Mouse (Mus musculus) brain, embryonic 14.5 days (tissue): ENCODE results near the gene Aldh6a1. TPM values are rescaled to one million over a fixed set of nuclear protein-coding genes. Genes with fewer than 3 reads are reported as not detected.

Source experiments
- DNase-seq: peaks from one replicate; pipeline ENCODE4 v3.0.0-alpha.2; 2011; ENCODE audit warnings: low read depth
- CTCF ChIP-seq: fragments of 200-500 bp; IDR thresholded peaks from 2 replicates; pipeline ENCODE4 v1.5.1; 2012; ENCODE audit warnings: inconsistent platforms, mild to moderate bottlenecking, moderate library complexity, borderline replicate concordance; ENCODE audit not compliant: insufficient read depth, insufficient read length; ENCODE audit errors: extremely low read depth
- POLR2A ChIP-seq: fragments of 200-500 bp; IDR thresholded peaks from 2 replicates; pipeline ENCODE4 v1.6.1; 2012; ENCODE audit warnings: mild to moderate bottlenecking, inconsistent platforms, borderline replicate concordance; ENCODE audit not compliant: poor library complexity, insufficient read depth, insufficient read length, severe bottlenecking; ENCODE audit errors: extremely low read depth
- polyA plus RNA-seq: library from polyadenylated mRNA; depleted of rRNA; stranded (reverse); fragments of >200 nt; gene quantifications from 2 replicates; pipeline ENCODE4 v1.2.3, GENCODE M21; 2012; rRNA removed

The Aldh6a1 gene
- polyA plus RNA-seq, 1 experiment, result 19.3 TPM

GRCm38 (mm10) chr12:84393847-84394246, 57.0 kb downstream of the Aldh6a1 start:
- DNase-seq, result no peak
- TF ChIP-seq POLR2A, result no peak
- TF ChIP-seq CTCF, result no peak

- no peak for TF ChIP-seq CTCF
- no peak for TF ChIP-seq POLR2A
- no peak for DNase-seq
Observed at GRCm38 (mm10) chr12:84392681-84393080, 58.1 kb downstream of the Aldh6a1 start.

- DNase-seq, result no peak
- no peak for TF ChIP-seq CTCF
- TF ChIP-seq POLR2A, result no peak
Observed at GRCm38 (mm10) chr12:84390336-84390735, 60.5 kb downstream of the Aldh6a1 start.

- no peak for DNase-seq
Observed at GRCm38 (mm10) chr12:84388774-84389400, 61.9 kb downstream of the Aldh6a1 start.

GRCm38 (mm10) chr12:84388097-84388496, 62.7 kb downstream of the Aldh6a1 start:
- no peak for DNase-seq
- no peak for TF ChIP-seq POLR2A
- no peak for TF ChIP-seq CTCF

More at GRCm38 (mm10) chr12:84388774-84389400, 61.9 kb downstream of the Aldh6a1 start:
- TF ChIP-seq CTCF (no peak), POLR2A (no peak)

GRCm38 (mm10) chr12:84385408-84385807, 65.4 kb downstream of the Aldh6a1 start:
- TF ChIP-seq POLR2A (no peak), CTCF (no peak)
- no peak for DNase-seq

- peak; percentile 45 for DNase-seq
Observed at GRCm38 (mm10) chr12:84384644-84385081, 66.1 kb downstream of the Aldh6a1 start.

GRCm38 (mm10) chr12:84382369-84382768, 68.4 kb downstream of the Aldh6a1 start:
- no peak for TF ChIP-seq POLR2A
- no peak for TF ChIP-seq CTCF

More at GRCm38 (mm10) chr12:84384644-84385081, 66.1 kb downstream of the Aldh6a1 start:
- TF ChIP-seq POLR2A (no peak), CTCF (no peak)

More at GRCm38 (mm10) chr12:84382369-84382768, 68.4 kb downstream of the Aldh6a1 start:
- DNase-seq, result no peak

Other genes starting within 250 kb of the Aldh6a1 start
- gene Elmsan1, start 232.1 kb downstream of the Aldh6a1 start, polyA plus RNA-seq, result 6.8 and 7.9 TPM in 2 replicates
- gene Ptgr2, start 165.8 kb downstream of the Aldh6a1 start, polyA plus RNA-seq, result 7.2 and 10.3 TPM in 2 replicates
- 59.5 and 72.4 TPM in 2 replicates for gene Zfp410, start 134.2 kb downstream of the Aldh6a1 start, polyA plus RNA-seq
- 48.3 and 70.1 TPM in 2 replicates for gene Coq6, start 89.3 kb downstream of the Aldh6a1 start, polyA plus RNA-seq
- 16.2 and 18.4 TPM in 2 replicates for gene Fam161b, start 89.2 kb downstream of the Aldh6a1 start, polyA plus RNA-seq
- gene Entpd5, start 42.0 kb downstream of the Aldh6a1 start, polyA plus RNA-seq, result 7.1 and 9.8 TPM in 2 replicates
- gene Bbof1, start 41.9 kb downstream of the Aldh6a1 start, polyA plus RNA-seq, result 3.4 TPM in 2 replicates
- 14.3 and 15.2 TPM in 2 replicates for gene Rnf113a2, start 33.8 kb downstream of the Aldh6a1 start, polyA plus RNA-seq
- 24.5 and 40.8 TPM in 2 replicates for gene Lin52, start 418 bp upstream of the Aldh6a1 start, polyA plus RNA-seq
- gene Vsx2, start 118.8 kb upstream of the Aldh6a1 start, polyA plus RNA-seq, result 2.5 and 5.8 TPM in 2 replicates
- 25.1 and 34.0 TPM in 2 replicates for gene Abcd4, start 166.4 kb upstream of the Aldh6a1 start, polyA plus RNA-seq
- gene Vrtn, start 190.0 kb upstream of the Aldh6a1 start, polyA plus RNA-seq, result 0.03 TPM in 1 of 2 replicates, not detected in the other
- 5.0 and 10.1 TPM in 2 replicates for gene Syndig1l, start 247.8 kb upstream of the Aldh6a1 start, polyA plus RNA-seq